Mouse (Mus musculus) frontal cortex, adult 2 months (tissue): ENCODE results near the gene Uevld. TPM values are rescaled to one million over a fixed set of nuclear protein-coding genes. Genes with fewer than 3 reads are reported as not detected.
"Not testable (repeated sequence)": the region's sequence is repeated elsewhere in the genome, so short reads cannot be mapped to it uniquely, and the experiment has no call there.

ENCODE experiments used
- DNase-seq, 2 experiments: peaks; one replicate each; pipeline ENCODE4 v3.0.0; 2022; ENCODE audit warnings: low spot score in 1 of 2; ENCODE audit errors: extremely low spot score in 1 of 2
- polyA plus RNA-seq: library from polyadenylated mRNA; depleted of rRNA; stranded (reverse); fragments of >200 nt; gene quantifications from 2 replicates; pipeline ENCODE4 v1.2.3, GENCODE M21; 2012; rRNA removed

The Uevld gene
- 6.3 and 7.7 TPM in 2 replicates for polyA plus RNA-seq

DNA sequence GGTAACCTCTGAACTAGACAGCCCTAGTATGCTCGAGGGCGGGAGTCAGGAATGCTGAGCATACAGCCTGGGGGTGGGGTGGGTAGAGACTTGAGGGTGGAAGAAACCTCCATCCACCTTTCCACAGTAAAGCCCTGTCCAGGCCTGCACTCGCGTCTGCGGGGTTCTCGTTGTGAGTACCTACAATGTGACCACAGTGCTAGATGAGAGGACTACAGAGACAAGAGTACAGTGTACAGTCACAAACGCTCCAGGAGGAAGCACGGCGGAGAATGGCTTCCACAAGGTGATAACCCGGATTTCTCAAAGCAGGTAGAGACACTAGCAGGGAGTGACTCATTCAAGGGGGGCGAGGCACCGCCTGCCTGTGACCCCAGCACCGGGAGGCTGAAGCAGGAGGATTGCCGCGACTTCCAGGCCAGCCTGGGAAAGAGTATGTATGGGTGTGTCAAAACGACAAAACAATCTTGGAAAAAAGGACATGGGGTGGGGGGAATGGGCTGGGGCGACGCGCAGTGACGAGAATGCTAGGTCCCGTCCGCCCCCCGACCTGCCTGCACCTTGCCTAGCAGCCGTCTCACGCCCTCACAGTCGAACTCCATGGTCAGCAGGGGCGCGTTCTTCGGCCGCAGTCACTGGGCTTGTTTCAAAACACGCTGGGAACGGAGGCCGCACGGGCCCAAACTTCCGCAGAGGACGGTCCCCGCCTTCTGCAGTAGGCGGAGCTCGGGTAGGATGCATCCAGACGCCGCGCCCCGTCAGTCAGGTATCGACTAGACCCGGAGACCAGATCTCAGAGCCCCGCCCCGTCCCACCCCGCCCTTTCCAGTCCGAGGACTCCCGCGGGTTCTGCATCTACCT is at the start of gene Uevld:
Uevld (minus strand) TSS at position 697 of the 861 bp plus-strand sequence.
- DNase-seq = peak; percentile 84 to 94

DNA sequence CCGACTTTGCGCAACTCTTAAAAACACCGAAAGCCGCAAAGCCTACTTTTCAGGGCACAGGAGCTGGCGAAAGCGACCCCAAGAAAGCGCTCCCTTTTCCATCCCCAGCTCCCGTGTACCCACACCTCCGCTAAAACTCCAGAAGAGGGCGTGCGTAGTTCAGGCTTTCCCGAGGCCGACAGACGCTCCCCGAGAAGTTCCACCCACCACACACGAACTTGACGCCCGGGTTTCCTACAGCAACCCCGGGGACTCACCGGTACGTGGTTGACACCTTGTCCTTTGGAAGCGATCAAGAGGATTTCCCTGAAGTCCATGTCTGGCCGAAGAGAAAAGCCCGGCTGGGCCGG is 49.5 kb upstream of the Uevld start:
- DNase-seq = no peak

DNA sequence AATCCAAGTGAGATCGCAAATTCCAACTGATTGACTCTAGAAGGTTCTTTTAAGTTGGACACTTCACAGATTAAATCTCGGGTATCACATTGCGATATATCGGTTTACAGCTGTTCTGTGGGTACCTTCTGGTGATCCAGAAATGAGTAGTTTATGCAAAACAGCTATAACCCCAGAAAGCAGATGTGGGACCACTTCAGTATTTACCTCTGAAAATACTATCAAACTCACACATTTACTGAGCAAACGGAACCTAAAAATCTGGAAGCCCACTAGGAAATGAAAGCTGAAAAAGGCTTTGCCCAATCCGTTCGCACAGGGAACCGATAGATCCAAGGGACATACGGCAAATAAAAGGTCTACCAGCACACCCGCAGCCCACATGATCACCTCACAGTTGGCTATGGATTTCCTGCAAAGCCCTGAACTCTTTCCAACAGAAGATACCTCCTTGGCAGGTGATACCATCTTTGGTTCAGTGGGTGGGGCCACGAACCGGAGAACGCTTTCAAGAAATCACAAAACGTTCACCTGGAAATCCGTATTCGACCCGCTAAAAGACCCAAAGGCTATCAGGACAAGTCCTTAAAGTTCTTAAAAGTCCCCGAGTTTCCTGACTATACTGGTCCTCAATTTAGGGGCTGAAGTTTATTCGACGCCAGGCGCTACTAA is 48.9 kb upstream of the Uevld start:
- DNase-seq = peak in 1 of 2 experiments; percentile 16

DNA sequence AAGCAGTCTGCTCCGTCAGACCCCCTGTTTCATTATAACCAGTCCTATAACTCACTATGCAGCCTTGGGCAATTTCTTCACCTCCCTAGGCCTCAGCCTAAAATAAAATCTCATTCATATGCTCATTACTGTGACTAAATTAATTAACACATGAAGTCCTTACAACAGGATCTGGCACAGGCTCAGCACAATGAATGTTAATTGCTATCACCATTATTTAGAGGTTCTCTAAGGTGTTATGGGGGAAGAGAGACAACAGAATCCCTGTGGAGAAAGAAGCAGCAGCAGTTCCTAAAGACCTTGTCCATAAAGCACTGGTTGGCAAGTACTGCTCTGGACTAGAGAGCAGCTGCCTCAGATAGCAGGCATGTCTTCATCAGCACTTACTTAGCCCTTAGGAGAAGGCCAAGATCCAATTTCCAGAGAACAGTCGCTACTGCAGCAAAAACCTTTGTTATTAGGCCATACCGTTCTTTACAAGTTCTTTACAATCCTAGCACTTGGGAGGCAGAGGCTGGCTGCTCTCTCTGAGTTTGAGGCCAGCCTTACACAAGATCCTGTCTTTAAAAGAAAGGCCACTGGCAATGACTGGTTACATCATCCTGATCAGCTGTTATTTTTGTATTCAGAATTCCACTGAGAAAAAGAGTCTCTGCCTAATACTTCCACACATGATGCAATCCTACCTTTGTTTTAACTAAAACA is 45.2 kb upstream of the Uevld start:
- no peak for DNase-seq

DNA sequence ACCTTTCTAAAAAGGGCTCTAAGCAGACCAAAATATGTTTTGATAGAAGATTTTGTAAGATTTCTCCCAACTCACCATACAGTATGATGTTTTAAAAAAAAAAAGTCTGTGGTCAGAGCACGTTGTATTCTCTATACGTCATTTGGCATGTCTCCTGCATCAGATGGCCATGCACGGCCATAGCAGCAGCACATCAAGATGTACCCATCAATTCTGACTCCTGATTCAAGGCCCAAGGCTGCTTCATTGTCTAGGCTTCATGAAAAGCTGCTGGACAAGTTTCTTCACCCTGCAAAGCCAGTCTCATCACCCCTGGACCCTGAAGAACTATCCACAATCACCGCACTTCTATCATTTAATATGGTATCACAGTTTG is 43.6 kb upstream of the Uevld start:
- no peak for DNase-seq

- no peak for DNase-seq
Observed at GRCm38 (mm10) chr7:47001125-47001899, 43.0 kb upstream of the Uevld start.

- peak in 1 of 2 experiments; percentile 16 for DNase-seq
Observed at GRCm38 (mm10) chr7:47000644-47000983, 42.3 kb upstream of the Uevld start.

DNA sequence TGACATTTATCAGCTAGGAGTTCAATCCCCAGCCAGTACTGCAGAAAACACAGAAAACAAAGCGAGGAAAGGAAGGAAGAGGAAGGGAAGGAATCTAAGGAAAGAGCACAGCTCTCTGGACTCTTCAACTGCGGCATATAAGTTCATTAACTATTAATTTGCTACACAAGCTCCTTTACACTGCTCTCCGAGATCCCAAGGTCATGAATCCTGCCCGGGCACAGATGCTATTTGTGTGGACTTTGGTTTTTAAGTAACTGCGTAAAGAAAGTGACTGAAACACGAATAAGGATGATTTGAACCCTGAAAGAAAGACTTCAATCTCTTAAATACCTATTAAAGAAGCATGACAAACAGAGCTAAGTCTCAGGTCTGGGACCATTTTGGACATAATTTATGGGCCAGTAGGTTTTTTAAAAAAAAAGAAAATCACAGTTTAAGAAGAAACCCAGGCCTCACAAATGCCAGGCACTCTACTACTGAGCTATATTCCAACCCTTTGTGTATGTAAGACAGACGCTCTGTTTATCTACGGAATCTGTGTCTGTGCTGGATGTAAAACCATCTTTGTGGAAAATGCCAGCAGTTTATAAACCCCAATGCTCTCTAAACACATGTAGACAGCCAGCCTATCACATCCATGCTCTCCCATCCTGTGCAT is 41.8 kb upstream of the Uevld start:
- no peak for DNase-seq

GRCm38 (mm10) chr7:46998942-46999341 is 40.6 kb upstream of the Uevld start:
- no peak for DNase-seq

- DNase-seq = no peak
Observed at GRCm38 (mm10) chr7:46997644-46998395, 39.5 kb upstream of the Uevld start.

DNA sequence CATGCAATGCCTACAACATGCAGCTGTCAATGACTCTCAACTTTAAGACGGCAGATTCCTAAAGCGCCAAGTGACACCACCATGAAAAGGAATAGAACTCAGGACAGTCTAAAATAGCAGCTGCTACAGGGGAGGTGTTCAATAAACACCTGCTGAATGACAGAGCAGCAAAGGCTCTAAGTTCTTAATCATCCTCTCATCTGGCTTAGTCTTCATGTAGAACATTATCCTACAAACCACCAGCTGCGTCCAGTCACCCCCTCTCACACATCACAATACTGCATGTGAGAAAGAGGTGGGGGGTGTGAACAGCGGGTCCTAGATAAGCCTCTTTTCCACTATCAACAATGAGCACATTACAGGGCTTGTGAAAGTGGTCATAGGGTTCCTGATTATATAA is 38.7 kb upstream of the Uevld start:
- no peak for DNase-seq

DNA sequence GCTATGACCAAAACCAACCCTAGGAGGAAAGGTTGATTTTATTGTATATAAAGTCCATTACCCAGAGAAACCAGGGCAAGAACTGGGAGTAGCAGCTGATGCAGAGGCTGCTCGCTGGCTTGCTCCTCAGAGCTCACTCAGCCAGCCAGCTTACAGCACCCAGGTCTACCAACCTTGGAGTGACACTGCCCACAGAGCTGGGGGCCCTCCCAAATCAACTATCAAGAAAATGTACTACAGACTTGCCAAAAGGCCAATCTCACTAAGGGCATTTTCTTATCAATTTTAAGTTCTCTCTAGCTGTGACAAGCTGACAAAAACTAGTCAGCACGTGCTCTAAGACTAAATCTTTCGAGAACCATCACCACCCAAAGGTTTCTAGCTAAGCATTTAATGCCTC is 37.2 kb upstream of the Uevld start:
- no peak for DNase-seq

DNA sequence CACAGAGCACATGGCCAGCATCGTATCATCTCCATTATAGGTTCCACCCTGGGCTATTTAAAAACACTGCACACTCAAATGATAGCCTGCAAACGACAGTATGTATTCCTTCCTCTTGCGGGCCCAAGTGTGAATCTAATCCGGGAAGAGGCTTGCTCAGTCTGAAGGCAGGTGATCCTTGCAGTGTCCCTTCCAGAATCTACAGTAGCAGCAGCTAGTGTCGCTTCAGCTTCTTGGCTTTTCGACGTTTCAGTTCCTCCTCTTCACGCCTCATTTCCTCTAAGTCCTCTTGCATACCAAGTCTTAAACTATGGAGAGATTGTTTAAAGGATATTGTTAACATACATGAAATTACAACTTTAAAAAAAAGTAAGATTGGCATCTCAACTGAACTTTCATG is 34.8 kb upstream of the Uevld start:
- DNase-seq = no peak

DNA sequence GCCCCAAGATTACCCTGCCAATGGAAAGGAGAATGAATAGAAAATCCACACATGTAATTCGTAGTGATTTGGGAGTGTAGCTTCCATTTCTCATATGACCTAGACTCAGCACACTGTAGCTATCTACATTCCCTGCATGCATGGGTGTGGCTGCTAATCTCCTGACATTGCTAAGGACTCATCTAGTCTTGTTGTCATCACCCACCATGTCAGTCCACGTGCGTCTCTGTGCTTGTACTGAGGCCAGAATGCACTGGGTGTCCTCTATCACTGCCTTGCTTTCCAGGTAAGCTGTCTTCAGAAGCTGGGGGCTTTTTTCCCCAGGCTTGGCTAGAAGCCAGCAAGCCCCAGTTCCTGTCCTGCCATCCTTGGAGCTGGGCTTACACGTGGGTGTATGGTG is 31.1 kb upstream of the Uevld start:
- not testable (repeated sequence) for DNase-seq

DNA sequence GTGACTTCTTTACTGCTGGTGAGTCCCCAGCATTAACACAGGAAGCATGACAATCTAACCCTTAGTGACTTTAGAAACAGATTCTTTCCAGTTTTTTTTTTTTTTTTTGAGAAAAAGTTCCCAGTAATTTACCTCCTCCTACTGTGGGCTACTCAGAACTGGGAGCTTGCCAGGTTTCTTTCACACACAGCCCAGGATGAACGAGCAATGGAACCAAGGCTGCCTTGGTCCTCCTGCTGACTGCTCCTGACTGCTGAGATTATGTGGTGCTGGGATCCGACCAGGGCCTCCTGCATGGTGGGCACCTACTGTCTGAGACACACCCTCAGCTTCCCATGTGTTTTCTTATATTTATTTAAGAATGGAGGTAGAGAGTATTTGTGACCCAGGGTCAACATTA is 28.7 kb upstream of the Uevld start:
- no peak for DNase-seq

GRCm38 (mm10) chr7:46986646-46987045 is 28.3 kb upstream of the Uevld start:
- DNase-seq = no peak

DNA sequence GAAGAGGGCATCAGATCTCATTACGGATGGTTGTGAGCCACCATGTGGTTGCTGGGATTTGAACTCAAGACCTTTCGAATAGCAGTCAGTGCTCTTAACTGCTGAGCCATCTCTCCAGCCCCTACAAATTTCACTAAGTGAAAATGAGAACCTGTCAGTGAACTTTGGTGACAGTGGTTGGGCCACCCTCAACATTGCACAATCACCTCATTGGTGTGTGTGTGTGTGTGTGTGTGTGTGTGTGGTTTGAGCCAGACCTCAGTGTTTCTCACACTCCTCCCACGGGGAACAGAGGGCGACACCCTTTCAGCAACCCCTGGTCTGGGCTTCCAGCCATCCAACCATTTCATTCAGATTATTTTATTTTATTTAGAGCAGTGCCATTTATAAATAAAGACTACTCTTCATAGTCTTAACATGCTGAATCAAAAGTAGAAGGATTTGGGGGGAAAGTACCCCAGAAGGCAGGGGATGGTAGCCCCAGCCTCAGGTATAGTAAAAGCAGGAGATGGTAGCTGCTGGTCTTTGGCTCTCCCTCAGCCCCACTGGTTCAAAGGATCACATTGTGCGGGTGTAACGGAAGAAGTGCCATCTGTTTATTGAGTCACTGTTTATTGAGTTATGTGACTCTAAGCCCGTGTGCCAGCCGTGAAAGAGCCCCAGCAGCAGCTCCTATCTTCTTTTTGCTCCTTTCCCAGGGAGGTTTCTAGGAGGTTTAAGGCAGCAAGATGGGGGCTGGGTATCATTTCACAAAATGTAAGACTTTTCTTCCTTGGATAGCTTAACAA is 27.6 kb upstream of the Uevld start:
- DNase-seq = no peak

DNA sequence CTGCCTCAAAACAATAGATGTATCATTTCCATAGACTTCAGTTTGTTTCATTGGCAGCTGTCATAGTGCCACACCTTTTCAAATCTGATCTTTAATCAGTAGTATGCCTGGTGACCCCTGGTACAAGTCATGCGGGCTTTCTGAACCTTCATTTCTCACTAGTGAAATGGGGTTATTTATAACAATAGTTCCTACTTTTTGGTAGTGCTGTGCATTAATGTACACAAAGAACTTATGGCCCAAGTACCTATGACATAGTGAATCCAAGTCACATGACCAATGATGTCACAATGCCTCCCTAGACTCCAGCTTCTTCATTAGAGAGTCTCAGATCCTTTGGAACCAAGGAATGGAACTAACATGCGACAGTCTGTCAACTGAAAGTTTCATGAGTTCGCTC is 25.0 kb upstream of the Uevld start, which contains the start of gene Gm9999:
Gm9999 (plus strand) TSS at position 301 of the 400 bp plus-strand sequence.
- DNase-seq = no peak

DNA sequence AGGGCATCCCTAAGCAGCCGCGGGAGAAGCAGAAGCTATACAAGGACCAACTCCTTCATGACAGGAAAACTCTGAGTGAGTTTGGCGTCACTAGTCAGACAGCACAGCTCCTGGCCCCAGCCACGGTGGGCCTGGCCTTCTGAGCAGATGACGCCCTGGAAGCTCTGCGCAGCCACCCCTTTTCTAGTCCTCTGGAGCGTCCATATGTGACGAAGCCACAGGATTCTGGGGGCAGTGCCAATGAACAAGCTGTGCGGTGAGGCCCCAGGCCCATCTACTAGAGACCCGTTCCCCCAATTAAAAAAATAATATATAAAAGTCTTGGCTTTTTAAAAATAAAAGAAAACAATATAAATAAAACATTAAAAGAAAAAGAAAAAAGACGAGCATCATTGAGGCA is 17.1 kb upstream of the Uevld start:
- no peak for DNase-seq
